Mouse (Mus musculus): ENCODE measurements around the gene Sox14.

Sox14 gene

DNA sequence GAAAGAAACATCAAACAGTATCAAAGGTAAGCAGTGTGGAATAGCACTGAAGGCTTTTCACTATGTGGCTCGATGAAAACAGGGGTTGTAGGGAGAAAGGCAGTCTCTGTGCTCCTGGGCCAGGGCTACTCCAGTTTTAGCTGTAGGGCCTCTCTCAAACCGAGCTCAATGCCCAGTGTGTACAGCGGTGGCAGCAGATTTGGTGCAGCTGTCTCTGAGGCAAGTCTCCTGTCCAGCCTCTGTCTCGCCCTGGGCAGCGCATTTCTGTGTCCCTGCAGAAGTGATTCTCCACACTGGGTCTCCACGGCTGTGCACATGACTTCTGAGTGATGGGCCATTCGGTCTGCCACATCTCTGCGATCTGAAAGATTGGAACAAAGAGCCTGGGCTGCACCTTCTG, 27.6 kb downstream of the Sox14 start:
- no peak for DNase-seq (ENCODE audit: low spot score)

DNA sequence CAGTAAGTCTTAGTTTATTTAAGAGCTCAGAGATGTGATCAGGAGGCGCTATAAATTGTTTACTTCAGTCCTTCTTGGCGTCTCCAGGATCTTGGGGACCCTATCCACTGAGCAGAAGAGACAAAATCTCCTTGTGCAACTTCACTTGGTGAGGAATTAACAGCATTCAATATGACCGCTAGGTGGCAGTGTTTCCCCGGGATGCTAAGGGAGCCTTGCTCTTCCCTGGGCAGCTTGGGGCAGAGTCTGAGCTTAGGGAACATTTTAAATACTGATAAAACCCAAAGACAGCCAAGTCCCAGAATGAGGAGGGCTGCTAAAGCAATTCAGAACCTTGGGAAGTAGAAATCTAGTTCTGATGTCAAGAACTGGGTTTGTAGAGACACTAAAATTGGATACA, 29.1 kb downstream of the Sox14 start:
- DNase-seq (ENCODE audit: low spot score), result peak; percentile 71

DNA sequence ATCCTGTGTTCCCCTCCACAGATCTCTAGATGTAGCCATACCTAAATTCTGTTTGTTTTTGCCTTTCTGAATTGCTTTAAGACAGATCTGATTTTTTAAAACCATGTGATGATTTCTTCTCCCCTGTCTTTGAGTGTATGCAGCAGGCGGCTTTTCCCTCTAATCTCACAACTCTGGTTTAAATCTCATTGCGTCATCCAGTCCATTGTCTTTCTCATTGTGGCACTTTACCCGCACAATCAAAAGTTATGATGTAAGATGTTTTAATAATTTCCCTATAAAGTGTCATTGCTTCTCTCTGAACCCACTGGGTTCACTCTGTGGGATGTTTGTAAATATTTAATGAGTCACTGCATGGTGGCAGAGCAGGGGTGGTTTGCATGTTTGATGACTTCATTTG, 36.6 kb downstream of the Sox14 start:
- DNase-seq (ENCODE audit: low spot score), result no peak

DNA sequence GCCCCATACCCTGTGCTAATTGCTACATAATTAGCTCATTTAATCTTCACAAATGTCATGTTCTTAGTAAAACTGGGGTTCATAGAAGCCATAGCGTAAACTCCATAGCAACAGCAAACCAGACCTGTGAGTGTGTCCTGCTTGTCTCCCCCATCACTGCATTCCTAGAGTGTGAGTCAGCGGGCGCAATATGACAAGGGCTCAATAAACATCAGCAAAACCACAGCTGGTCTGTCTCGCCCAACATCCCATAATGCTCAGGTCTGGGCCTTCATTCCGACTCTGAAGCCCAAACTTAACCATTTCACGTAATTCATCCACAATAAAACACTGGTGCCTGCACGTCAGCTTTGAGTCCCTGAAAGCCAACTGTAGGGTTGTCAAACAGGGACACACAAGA, 37.1 kb downstream of the Sox14 start:
- no peak for DNase-seq (ENCODE audit: low spot score)

DNA sequence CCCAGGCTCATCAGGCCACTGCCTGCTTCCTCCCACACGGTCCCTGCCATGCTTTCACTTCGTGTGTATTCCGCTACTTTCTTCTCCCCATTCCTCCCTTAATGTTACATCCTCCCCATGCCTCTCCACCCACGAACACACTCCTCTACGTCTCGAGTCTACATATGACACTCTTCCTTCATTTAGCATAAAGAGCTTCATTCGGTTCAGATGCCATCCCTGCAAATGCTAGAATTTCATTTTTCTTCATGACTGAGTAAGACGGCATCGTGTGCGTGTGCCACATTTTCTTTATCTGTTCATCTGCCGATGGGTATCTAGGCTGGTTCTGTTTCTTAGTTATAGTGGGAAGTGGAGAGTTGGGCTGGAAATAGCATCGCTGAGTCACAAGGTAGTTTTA, 39.3 kb downstream of the Sox14 start:
- no peak for DNase-seq (ENCODE audit: low spot score)

DNA sequence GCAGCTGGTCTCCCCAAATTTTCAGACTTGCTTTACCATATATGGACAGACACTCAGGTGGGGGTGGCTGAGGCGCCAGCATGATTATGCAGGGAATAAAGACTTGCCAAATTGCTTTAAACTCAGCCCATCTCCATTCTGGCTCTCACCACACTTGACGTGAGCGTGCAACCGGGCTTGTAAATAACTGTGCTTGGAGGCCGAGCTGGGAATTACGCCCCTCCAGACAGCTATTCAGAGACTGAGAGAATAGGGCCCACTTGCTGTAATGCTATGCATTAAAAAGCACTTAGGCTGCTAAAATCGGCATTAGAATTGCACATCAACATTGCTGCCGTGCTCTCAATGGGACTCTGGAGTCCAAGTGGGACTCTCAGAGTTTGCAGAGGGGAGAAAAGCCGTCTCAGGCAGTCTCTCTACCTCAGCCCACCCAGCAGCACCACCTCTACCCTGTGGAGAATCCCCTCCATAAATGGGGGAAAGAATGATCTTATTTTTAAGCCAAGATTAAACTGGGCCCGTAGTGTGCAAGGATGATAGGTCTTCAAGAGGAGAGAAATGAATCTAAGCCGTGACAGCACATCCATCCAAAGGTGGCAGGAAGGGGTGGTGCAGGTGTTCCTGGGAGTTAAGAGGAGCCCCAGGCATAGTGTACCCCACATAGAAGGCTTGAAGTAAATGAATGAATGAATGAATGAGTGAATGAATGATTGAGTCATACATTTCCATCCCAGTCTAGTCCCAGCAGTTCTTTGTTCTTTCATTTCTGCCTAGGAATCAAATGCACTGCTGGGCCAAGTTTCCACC, 40.1 kb downstream of the Sox14 start:
- no peak for DNase-seq (ENCODE audit: low spot score)
